Mouse (Mus musculus) G1E (cell line): ENCODE results near the gene Klhl5.

Experiments used
- CTCF ChIP-seq: IDR thresholded peaks from 2 replicates; pipeline ENCODE4 v1.5.1; 2012; ENCODE audit warnings: low read depth, low read length, inconsistent platforms, mixed read lengths
- GATA1 ChIP-seq: IDR thresholded peaks from 2 replicates; pipeline ENCODE4 v1.6.1; 2012; ENCODE audit warnings: borderline replicate concordance, low read length, inconsistent platforms, mixed read lengths
- GATA2 ChIP-seq: IDR thresholded peaks from 2 replicates; pipeline ENCODE4 v1.6.1; 2012; ENCODE audit warnings: low read depth, low read length, inconsistent platforms, borderline replicate concordance
- POLR2AphosphoS5 ChIP-seq: IDR thresholded peaks from 2 replicates; pipeline ENCODE4 v1.6.1; 2012; ENCODE audit warnings: low read depth, low read length, inconsistent platforms; ENCODE audit not compliant: insufficient replicate concordance
- TAL1 ChIP-seq: conservative IDR thresholded peaks from 2 replicates; pipeline ENCODE4 v1.6.1; 2012; ENCODE audit warnings: low read depth, low read length, inconsistent platforms, mixed read lengths

- no peak for TF ChIP-seq GATA1
- TF ChIP-seq TAL1: no peak
- no peak for TF ChIP-seq CTCF
- TF ChIP-seq POLR2AphosphoS5: no peak
- TF ChIP-seq GATA2: no peak
Measured at GRCm38 (mm10) chr5:65141242-65141641, 33.9 kb downstream of the Klhl5 start.
